Mouse (Mus musculus) yolk sac, embryonic 10.5 days (tissue): Measurements from ENCODE around the gene Grap2.

Experiments used
- DNase-seq: peaks from one replicate; pipeline ENCODE4 v3.0.0-alpha.2; 2017; ENCODE audit warnings: low spot score

Gene Grap2

GRCm38 (mm10) chr15:80639071-80639702 lies 66.8 kb downstream of the Grap2 start:
- DNase-seq = peak; percentile 59

- no peak for DNase-seq
Observed at GRCm38 (mm10) chr15:80639874-80640273, 67.5 kb downstream of the Grap2 start.

GRCm38 (mm10) chr15:80641702-80642435 lies 69.5 kb downstream of the Grap2 start:
- no peak for DNase-seq

GRCm38 (mm10) chr15:80645006-80645797 lies 72.8 kb downstream of the Grap2 start:
- DNase-seq = no peak

- no peak for DNase-seq
Observed at GRCm38 (mm10) chr15:80648977-80649606, 76.7 kb downstream of the Grap2 start.

GRCm38 (mm10) chr15:80650412-80650811 lies 78.0 kb downstream of the Grap2 start:
- no peak for DNase-seq

- DNase-seq = no peak
Observed at GRCm38 (mm10) chr15:80653865-80654264, 81.5 kb downstream of the Grap2 start.

- DNase-seq = no peak
Observed at GRCm38 (mm10) chr15:80658815-80659471, 86.5 kb downstream of the Grap2 start.

- DNase-seq = no peak
Observed at GRCm38 (mm10) chr15:80660963-80661362, 88.6 kb downstream of the Grap2 start.

GRCm38 (mm10) chr15:80664444-80664843 lies 92.0 kb downstream of the Grap2 start:
- DNase-seq = no peak

- DNase-seq = peak; percentile 50
Observed at GRCm38 (mm10) chr15:80671295-80672252, 99.2 kb downstream of the Grap2 start, which contains the start of gene Fam83f. Gene Fam83f, plus strand, starts transcription at chr15:80671847.

- DNase-seq = no peak
Observed at GRCm38 (mm10) chr15:80672810-80673209, 100.4 kb downstream of the Grap2 start.

GRCm38 (mm10) chr15:80673337-80674095 lies 101.1 kb downstream of the Grap2 start:
- DNase-seq = no peak

- no peak for DNase-seq
Observed at GRCm38 (mm10) chr15:80674700-80675099, 102.3 kb downstream of the Grap2 start.

GRCm38 (mm10) chr15:80679515-80680215 lies 107.3 kb downstream of the Grap2 start:
- DNase-seq = no peak

GRCm38 (mm10) chr15:80680347-80681030 lies 108.1 kb downstream of the Grap2 start:
- no peak for DNase-seq

GRCm38 (mm10) chr15:80681466-80681881 lies 109.1 kb downstream of the Grap2 start:
- no peak for DNase-seq

GRCm38 (mm10) chr15:80682343-80682742 lies 109.9 kb downstream of the Grap2 start:
- DNase-seq = no peak

- DNase-seq = no peak
Observed at GRCm38 (mm10) chr15:80683151-80683550, 110.8 kb downstream of the Grap2 start.
